Mouse (Mus musculus): Measurements from ENCODE around the gene Birc5. TPM values are rescaled to one million over a fixed set of nuclear protein-coding genes. Genes with fewer than 3 reads are reported as not detected.
"Not testable (repeated sequence)": the region's sequence is repeated elsewhere in the genome, so short reads cannot be mapped to it uniquely, and the experiment has no call there.

Birc5 gene
- total RNA-seq, 2 experiments from 2014 or later: 11.4 to 13.2 TPM

DNA sequence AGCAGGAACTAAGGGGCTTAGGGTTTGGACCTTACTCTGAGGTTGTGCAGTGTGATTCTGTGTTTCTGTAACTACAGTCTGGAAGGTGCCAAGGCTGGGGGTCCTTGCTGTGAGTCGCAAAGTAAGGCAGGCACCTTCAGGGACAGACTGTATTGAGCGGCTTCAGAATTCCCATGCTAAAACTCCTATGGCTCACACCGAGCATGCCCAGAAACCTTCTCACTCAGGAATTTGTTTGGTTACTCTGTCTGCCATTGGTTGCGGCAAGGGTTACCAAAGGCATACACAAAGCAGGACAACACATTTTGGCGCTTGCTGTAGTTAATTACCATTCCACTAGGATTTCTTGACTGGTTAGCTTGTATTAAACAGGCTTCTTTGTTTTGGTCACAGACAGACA is 22.9 kb upstream of the Birc5 start:
- DNase-seq: no peak

DNA sequence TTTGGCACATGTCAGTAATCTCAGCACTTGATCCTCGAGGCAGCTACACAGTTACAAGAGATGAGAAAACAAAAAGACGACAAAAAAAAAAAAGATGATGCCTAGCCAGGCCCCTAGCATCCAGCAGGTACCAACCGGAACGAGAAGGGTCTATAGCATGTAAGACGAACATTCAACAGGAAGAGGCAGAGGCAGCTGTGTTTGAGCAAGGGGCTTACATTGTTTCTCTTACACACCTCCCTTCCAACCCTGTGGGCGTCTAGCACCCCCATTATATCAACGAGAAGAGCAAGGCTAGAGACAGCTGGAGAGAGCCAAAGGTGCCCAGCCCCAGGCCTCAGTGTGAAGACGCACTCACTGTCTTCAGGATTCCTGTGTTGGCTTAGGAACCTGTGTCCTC is 22.1 kb upstream of the Birc5 start:
- no peak for DNase-seq

DNA sequence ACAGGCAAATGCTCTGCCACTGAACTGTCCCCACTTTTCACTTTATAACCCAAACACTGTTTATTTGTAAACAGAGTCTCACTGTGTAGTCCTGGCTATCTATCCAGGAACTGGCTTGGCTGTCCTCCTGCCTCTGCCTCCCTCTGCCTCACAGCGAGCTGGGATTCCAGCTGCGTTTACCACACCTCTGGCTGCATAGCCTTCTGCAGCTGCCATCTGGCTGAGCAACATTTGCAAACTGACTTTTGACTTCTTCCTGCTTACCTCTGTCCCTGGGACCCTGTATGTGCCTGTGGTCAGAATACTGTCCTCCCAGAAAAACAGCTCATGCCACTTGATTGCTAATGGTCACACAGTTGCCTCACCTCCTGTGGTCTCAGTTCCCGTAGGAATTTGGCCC is 21.7 kb upstream of the Birc5 start:
- DNase-seq: no peak

DNA sequence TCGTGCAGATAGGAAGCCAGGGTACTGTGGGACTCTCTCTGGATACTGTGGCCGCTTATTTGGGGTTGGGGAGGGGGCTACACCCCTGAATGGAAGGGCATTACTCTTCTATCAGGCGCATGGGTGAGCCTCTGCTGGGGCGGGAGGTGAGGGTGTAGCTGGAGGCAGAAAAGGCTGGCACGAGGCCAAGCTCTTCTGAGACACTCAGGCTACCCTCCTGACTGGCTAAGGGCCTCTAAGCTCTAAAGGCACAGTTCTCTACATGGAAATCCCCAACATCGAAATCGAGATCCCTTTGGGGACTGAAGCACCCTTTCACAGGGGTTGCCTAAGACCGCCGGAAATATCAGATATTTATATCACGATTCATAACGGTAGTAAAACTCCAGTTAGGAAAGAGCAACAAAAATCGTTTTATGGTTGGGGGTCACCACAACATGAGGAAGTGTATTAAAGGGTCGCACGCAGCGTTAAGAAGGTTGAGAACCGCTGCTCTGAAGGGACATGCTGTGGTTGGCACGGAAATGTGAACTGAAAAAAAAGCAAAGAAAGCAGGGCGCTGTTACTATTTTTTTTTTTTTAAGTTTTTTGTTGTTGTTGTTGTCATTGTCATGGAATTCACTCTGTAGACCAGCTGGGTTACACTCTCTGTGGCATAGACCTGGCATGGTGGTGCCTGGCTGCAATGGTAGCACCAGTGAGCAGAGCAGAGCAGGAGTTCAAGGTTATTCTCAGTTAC is 20.7 kb upstream of the Birc5 start:
- DNase-seq: peak; percentile 49

DNA sequence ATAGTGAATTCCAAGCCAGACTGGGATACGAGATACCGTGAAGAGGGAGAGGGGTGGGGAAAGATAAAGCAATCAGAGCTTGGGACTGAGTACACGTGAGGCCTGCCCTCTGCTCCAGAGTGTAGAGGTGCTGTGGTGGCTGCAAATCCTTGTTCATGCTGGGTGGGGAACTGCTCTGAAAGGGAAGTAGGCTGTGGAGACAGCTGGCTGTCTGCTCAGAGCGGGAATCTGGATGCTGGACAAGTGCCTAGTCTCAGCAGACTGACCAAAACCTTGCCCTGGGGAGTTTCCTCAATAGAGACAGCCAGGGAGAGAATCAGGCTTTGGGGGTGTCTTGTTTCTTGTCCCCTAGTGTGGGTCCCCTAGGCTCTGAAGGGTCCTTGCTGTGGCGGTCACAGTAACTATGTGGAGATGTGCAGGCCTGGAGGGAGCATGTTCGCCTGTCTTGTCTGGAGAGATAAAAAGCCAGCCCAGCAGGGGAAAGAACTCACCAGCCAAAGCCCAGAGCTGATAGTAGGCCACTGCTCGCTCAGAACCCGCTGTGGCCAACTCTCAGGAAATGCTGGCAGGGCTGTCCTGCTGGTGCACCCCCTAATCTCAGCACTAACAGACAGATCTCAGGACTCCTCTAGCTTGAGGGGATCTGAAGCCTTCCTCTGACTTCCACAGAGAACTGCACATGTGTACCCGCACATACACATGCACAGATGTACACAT is 20.0 kb upstream of the Birc5 start:
- DNase-seq: peak; percentile 44

DNA sequence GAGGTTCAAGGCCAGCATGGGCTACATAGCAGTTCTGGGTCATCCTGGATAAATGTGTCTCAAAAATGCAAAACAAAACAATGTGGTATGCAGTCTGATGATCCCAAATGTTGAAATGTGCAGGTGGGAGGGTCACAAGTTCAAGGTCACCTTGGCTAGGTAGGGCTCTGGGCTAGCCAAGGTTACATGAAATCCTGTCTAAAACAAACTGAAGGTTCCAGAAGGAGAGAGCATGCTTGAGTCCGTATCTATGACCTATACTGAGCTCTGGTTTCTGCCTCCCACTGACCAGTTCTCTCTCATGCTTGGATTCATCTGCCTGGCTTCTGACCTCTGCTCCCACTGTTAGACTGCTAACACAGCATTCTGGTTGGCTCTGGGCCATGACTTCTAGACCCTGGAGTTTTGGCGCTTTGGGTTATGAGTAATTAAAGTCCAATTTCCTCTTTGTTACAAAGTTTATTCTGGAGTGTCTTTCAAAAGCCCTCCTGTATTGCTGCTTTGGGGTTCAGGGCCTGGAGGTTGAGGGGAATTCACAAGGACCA is 19.3 kb upstream of the Birc5 start:
- DNase-seq: no peak

DNA sequence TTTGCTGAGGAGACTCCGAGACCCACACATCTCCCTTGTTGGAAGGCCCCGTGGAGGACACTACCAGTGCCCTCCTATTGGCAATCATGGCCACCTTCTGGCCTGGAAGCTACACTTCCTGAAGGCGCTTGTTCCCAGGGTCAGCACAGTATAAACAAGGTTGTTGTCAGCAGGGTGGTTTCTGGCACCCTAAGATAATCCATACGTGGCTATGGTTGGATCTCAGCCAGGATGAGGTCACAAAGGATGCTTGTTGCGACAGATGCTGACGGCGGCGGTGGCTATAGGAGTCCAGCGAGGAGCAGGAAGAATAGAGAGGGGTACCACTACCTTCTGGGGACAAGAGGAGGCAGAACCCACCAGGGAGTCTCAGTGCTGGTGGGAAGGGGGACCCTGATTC is 18.6 kb upstream of the Birc5 start:
- no peak for DNase-seq

DNA sequence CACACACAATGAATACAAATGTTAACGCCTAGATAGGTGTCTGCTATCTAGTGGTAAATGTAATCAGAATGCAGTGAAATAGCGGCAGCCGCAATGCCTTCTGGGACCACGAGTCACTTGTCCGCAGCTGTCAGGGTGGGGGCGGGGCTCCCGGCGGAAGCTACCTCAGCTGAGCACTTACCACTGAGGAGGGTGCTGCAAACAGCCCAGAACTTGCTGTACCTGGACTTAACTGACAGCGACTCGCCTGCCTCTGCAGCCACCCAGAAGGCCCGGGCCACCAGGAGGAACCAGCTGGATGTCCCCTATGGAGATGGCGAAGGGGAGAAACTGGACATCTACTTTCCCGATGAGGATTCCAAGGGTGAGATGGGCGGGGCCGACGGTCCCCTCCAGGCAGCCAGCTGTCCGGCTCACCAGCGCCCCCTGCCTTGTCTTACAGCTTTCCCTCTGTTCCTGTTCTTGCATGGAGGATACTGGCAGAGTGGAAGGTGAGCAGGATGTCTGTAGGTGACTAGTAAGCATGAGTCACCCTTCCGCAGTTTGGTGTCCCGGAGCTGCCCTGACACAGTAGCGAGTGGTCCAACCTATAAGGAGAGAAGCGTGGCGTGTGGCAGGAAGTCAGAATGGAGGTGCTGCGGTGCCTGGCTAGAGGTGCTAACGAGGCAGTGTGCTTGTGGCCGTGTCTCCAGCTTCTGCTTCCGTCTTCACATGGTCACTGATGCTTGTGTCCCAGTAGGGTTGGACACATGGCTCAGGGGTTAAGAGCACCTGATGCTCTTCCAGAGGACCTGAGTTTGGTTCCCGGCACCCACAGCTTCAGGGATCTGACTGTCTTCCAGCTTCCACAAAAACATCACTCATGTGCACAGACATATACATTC is 16.7 kb upstream of the Birc5 start:
- DNase-seq: peak; percentile 86

DNA sequence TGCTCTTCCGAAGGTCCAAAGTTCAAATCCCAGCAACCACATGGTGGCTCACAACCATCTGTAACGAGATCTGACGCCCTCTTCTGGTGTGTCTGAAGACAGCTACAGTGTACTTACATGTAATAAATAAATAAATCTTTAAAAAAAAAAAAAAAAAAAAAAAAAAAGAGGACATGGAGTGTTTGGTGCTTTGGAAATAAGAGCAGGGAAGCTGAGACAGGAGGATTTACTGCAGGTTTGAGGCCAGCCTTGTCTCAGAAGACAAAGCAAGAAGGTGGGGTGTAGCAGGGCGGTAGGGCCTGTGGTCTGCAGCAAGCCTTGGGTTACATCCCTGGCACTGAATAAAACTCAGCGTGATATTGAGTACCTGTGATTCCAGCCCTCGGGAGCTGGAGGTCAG is 15.5 kb upstream of the Birc5 start:
- not testable (repeated sequence) for DNase-seq

DNA sequence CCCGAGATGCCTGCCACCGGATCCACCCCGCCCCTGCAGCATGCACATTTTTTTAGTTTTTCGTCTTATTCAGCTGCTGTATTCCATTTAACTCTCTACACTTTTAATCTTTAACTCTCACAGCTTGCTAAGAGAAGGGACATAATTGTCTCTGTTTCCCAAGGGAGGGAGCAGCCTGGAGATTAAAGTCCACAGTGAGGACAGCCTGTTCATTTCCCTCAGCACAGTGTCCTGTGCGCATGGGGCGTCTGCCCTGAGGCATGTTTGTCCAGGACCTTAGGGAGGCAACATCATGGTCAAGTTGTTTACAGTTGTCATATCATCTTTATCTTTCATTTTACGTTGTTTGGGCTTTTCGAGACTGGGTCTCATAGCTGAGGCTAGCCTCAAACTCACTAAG is 15.0 kb upstream of the Birc5 start:
- no peak for DNase-seq

DNA sequence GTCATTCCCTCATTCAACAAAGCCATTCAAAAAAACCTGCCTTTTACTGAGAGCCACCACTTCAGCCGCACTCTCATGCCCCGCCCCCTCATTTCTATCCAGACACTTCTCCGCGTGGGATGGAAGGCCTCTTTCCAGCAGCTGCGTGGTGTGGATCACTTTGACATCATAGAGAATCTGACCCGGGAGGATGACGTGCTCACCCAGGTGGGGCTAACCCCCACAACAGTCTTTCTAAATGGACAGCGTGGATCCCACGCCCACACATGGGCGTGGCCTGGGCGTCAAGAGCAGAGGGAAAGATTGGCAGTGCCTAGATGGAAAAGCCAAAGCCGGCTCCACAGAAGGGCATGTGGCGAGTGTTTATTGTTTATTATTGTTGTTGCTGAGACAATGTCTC is 12.7 kb upstream of the Birc5 start:
- DNase-seq: no peak

DNA sequence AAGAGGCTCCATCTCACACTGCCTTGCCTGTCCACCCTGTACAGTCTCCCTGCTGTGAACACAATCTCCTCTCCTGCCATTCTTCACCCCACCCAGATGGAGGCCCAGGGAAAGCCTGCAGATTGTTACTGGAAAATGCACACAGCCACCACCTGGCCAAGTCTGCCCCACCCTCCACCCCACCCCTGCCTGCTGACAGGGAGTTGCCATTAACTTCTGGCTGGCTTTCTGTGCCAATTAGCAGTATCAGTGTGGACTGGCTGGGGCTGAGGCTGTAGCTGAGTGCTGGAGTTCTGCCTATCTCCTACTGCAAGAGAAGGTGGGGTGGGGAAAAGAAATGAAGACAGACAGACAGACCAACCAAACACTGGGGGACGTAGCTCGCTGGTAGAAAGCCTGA is 10.5 kb upstream of the Birc5 start:
- DNase-seq: no peak

DNA sequence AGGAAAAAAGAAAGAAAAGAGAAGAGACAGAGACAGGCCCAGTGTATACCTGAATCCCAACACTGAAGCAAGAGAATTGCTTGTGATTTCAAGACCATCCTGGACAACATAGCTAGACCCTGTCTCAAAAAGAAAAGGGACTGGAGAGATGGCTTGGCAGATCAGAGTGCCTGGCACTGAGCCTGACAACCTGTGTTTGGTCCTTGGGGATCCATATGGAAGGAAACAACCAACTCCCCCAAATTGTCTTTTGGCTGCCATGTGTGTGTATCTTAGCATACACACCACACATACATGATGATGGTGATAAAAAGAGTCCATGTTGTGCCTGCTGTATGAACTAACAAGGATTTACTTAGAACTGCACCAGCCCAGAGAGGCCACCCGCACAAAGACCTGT is 10.0 kb upstream of the Birc5 start:
- DNase-seq: no peak

DNA sequence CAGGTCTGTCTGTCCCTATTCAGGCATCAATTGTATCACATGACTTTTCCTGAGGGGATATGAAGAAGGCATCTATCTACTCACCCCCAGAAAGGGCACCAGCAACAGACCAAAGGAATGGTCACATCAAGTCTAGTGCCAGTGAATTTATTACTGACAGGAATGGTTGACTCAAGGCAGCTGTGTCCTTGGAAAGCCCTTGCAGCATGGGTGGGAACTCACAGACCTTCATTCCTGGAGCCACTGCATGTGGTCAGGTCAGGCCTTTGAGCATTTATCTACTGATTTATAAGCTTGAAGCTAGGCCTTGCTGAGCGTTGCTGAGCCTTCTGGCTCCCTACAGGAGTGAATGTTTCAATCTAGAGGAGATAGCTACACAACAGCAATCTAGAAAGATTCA is 8.1 kb upstream of the Birc5 start:
- no peak for DNase-seq

DNA sequence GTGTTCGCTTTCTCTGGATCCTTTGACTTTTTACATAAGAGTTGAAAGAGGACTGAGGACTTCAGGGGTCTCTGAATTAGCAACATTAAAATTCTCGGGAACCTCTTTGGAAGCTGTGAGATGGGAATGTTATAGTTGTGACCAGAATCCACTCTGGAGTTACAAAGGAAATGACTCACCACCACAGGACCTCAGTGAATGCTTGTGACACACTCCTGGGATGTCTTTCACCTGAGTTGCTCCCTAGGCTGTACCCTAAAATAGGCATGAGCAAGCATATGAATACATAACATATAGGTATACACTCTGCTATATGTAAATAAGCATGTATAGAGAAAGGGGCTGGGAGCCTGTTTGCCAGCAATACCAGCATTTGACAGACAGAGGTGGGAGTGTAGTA is 5.6 kb upstream of the Birc5 start:
- no peak for DNase-seq

DNA sequence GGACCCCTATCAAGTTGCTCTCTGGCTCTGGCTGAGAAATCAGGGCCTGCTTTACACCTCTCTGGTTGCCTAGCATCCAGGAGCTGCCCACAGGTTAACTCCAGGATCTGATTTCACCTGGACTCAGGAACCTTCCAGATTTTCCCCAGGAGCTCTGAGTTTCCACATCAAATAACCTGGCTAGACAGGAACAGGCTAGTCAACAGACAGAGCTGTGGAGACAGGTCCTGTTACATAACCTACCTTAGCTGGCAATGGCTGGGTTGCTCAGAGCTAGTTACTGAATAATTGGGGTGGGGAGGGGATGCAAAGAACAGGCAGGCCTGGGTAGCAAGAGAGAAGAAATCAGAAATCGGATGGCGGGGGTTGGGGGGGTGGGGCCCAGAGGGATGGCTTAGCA is 4.1 kb upstream of the Birc5 start:
- no peak for DNase-seq

DNA sequence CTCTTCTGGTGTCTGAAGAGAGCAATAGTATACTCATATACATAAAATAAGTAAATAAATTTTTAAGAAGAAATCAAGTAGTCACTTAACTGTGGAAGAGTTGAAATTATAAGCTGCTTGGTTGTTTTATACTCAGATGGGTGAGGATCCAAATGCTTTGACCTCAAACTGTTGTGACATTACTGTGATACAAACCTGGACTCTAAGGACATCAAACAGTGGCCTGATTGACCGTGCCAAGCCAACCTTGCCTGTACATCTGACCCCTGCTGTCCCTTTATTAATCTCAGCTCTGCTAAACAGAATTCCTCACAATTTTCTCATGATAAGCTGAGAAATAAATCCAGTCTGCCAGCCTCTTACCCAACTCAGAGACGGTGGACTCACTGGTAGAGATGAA is 3.4 kb upstream of the Birc5 start:
- no peak for DNase-seq

DNA sequence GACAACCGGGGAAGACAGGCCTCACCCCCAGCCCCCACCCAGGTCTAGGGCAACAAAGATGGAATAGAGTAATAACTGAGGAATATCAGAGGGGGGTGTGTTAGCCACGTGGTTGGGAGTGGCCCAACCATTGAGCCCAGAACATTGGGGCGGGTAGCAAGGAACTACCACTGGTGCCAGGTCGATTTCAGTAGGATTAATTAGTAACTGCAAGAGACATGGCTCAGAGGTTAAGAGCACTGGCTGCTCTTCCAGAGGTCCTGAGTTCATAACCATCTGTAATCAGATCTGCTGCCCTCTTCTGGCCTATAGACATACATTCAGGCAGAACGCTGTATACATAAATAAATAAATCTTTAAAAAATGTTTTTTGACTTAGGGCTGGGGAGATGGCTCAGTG is 2.4 kb upstream of the Birc5 start:
- no peak for DNase-seq

DNA sequence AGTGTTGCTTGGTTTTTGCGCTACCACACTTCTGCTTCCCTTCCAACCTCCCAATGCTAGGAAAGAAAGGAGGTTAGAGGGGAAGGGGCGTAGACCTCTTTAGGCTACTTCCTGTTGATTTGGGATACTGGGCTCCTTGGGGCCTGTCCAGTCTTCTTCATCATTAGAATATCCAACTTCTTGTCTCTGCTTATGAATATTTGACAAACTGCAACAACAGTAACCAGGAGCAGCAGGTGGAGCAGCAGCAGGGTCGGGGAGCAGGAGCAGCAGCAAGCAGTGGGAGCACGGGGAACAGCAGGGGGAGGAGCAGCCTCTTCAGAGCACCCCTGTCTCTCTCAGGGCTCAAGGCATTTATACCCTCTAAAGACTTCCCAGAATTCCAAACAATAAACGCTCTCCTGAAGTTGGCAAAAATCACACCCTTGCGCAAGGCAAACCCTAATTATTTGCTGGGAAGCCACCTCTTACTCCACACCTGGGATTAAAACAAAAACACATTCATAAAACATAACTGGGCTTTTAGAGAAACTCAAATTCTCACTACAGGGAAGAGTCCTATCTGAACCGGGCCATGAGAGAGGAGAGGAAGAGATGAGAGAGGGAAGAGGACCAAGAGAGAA is 1.3 kb upstream of the Birc5 start:
- no peak for DNase-seq

DNA sequence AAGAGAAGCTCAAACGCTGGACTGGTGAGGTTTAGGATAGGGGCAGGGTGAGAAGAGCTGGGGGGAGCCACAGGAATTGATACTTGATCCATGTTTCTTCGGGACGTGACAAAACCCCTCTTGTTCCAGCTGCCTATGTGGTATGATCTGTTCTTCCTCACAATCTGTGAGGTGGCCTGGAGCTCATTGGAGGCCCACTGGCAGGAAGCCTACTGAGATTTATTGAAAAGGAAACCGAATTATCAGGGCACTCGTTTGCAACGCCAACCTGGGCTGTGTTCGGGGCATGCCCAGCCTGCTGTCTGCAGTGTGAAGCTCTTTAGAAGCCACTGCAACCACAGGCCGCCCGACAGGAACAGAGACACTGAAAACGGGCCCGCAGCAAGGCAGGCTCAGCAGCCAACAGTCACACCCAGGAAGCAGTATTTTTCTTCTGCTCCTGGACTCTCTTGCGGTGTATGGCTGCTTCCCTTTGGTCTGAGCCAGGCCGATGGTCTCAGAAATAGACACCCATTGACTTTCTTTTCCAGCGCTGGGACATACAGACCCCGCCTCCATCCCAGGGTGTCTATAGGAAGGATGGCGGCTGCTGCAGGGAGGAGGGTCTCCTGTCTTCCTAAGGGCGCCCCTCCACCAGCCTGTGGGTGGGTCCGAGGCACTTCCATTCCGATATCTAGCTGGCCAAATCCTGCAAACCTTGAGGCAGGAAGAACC is 623 bp upstream of the Birc5 start:
- peak; percentile 32 for DNase-seq

DNA sequence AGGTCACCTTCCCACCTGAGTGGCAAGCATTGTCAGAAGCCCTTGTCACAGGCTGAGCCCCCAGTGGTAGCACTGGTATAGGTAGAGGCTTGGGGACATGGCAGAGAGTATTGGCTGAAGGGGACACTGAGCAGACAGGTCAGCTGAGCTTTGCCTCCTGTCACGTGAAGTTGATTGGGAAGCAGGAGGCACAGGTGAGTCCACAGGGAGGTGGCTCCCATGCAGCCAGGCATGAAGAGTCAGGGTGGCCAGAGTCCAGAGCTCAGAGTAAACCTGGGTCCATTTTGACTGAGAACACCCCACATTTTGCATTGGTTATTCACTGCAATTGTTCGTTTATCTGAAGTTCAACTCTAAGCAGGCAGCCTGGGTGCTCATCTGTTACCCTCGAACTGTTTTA is 3.8 kb downstream of the Birc5 start:
- DNase-seq: no peak

DNA sequence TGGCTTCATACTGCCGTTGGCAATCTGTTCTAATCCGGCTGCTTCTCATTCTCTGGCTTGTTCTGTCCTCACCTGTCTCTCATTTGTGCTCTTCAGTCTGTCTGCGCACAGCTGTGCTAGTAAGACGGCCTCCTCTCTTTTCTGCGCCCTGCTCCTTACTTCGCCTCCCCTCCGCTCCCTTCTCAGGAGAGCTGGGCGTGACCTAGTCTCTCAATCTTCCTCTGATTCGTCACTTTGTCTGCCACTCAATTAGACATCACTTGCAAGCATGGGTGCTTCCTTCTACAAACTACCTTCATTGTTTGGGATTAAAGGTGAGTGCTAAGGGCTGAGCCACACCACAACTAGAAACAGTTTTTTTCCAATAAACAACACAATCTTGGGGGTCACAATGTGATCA is 5.2 kb downstream of the Birc5 start:
- DNase-seq: no peak
